Mouse (Mus musculus): ENCODE results near the gene Olfm1. TPM values are rescaled to one million over a fixed set of nuclear protein-coding genes. Genes with fewer than 3 reads are reported as not detected.
A peak's percentile ranks its signal among the peaks of the same experiment; 100 is the strongest.

The Olfm1 gene
- polyA plus RNA-seq, 1 experiment from 2014 or later = 16.1 TPM

DNA sequence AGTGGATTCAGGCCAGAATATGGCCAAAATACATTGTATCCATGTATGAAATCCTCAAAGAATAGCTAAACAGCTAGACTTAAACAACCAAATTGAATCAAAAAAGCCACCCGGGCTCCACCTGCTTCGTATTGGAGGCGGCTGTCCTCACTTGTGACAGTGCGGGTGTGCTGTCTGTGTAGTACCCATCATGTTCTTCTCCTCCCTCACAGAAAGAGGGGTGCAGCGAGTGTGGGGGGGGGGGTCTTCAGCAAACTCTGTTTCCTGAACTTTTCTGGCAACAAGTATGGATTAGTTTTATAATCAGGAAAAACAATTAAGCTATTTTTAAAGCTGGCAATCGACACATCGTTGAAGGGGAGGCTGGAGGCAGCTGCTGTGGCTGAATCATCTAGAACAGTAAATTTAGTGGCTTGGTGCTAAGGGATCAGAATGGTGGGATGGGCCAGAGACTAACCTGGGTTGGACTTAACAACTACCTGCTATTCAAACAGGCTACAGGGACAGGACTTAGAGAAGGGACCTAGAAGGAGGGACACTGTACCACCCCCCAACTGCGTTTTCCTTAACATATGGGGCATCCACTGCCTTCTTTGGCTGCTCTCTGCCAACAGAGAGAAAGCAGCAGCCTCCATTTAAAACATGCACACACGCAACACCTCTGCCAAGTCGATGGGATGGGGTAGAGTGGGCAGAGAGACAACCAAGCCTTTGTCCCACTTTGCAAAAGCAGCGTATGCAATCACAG is 79.6 kb downstream of the Olfm1 start:
- TF ChIP-seq CTCF (IDR thresholded peaks at IDR 0.05; ENCODE audit: low read depth) = no peak
- Histone ChIP-seq H3K27ac (ENCODE audit: low read depth) (no peak overlapping the region), H3K4me2 (no peak overlapping the region), H3K4me1 (ENCODE audit: insufficient read depth) (0 out of 2 replicates have a peak, but pooled peaks cover 2% of the 10 kb centered on the region), H3K9ac (no peak overlapping the region), H3K27me3 (ENCODE audit: insufficient read depth, low read length) (no peaks in the 10 kb centered on the region), H3K36me3 (ENCODE audit: insufficient read depth) (no peaks in the 10 kb centered on the region), H3K9me3 (ENCODE audit: low read depth, low read length) (no peaks in the 10 kb centered on the region), H3K4me3 (ENCODE audit: low read depth, low read length) (no peak overlapping the region)
- 66% methylated on average over 11 of the region's 11 CpGs for WGBS
- ATAC-seq (ENCODE audit: insufficient read depth) (no peak), DNase-seq (no peak)

DNA sequence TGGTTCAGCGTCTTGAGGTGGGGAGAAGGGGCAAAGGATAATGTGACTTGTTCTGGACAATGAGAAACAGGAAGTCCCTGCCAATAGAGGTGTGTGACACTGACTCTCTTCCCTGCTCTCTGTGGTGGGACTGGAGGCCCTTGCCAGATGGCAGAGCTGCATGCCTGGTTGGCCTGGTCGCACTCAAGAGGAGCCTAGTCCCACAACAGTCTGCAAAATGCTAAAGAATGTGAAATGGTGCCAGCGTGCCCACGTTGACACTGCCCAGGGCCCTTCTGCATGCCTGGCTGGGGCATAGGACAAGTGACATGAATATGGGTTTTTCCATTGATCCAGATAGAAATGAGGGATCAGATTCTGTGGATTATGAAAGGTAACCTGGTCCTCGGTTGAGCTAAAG is 81.2 kb downstream of the Olfm1 start:
- WGBS = 70% methylated on average over 5 of the region's 5 CpGs
- no peak overlapping the region for H3K4me3 ChIP-seq (ENCODE audit: low read depth, low read length)

DNA sequence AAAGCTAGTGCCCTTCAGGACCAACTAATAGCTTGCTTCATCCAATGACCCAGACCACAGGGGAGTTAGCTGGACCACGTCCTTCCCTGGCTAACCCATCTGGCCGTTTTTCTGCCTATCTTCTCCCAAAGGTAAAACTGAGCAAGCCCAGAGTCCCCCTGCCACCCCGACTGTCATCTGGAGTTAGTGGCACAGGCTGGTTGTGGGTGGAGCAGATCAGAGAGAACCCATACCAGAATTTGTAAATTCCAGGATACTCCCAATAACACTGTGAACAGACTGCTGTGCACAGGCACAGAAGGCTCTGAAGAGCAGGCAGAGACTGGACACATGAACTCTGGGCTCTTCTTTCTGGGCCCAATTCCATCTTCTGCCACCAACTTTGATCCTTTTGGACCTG is 82.6 kb downstream of the Olfm1 start:
- Histone ChIP-seq H3K9me3 (ENCODE audit: low read depth, low read length) (no peaks in the 10 kb centered on the region), H3K4me3 (ENCODE audit: low read depth, low read length) (no peak overlapping the region), H3K36me3 (ENCODE audit: insufficient read depth) (no peaks in the 10 kb centered on the region), H3K27me3 (ENCODE audit: insufficient read depth, low read length) (no peaks in the 10 kb centered on the region), H3K4me1 (ENCODE audit: insufficient read depth) (0 out of 2 replicates have a peak, but pooled peaks cover 2% of the 10 kb centered on the region), H3K4me2 (no peak overlapping the region), H3K27ac (ENCODE audit: low read depth) (no peak overlapping the region), H3K9ac (no peak overlapping the region)
- no peak for TF ChIP-seq CTCF (IDR thresholded peaks at IDR 0.05; ENCODE audit: low read depth)
- DNase-seq (no peak), ATAC-seq (ENCODE audit: insufficient read depth) (no peak)
- 81% methylated on average over 3 of the region's 3 CpGs for WGBS

More for the DNA sequence above, 81.2 kb downstream of the Olfm1 start:
- Histone ChIP-seq H3K9ac (no peak overlapping the region), H3K27ac (ENCODE audit: low read depth) (no peak overlapping the region), H3K9me3 (ENCODE audit: low read depth, low read length) (no peaks in the 10 kb centered on the region), H3K27me3 (ENCODE audit: insufficient read depth, low read length) (no peaks in the 10 kb centered on the region), H3K4me2 (no peak overlapping the region), H3K36me3 (ENCODE audit: insufficient read depth) (no peaks in the 10 kb centered on the region), H3K4me1 (ENCODE audit: insufficient read depth) (0 out of 2 replicates have a peak, but pooled peaks cover 2% of the 10 kb centered on the region)
- ATAC-seq (ENCODE audit: insufficient read depth) (no peak), DNase-seq (no peak)
- no peak for TF ChIP-seq CTCF (IDR thresholded peaks at IDR 0.05; ENCODE audit: low read depth)

DNA sequence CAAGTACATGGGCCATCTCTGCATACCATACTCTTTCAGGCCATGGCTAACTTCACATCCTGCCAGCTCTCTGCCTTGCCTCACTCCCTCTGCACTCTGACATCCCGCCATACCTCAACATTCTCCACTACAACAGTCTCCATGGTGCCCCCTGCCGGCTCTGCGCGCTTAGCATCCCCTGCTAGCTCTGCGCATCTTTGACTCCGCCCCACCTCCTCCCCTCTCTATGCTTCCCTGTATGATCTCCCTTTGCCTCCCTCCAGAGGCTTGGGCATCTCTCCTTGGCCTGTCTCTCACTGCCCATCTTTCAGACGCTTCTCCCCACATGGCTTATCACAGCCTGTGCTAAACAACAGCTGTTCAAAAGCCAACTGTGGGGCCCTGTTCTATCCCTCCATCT is 85.4 kb downstream of the Olfm1 start:
- no peak overlapping the region for H3K4me2 ChIP-seq
- peak; percentile 74 for TF ChIP-seq CTCF (IDR thresholded peaks at IDR 0.05; ENCODE audit: low read depth)
- ATAC-seq (ENCODE audit: insufficient read depth) = peak; percentile 58

DNA sequence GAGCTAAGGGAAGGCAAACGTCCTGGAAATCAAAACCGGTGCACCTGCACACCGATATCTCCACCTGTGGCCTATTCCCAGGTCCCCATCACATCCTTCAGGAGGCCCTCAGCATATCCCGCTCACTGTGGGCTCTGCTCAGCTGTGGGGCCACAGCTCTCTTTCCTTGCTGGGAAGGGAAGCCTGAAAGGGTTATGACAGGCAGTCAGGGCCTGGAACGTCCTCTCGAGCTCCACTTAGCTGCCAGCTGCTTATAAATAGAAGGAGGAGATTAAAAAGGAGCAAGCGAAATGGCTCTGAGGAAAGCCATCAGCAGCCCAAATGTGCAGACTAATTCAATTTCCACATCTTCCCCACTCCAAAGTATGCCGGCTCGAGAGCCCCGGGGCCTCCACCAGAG is 86.1 kb downstream of the Olfm1 start:
- no peaks in the 10 kb centered on the region for H3K36me3 ChIP-seq (ENCODE audit: insufficient read depth)
- DNase-seq (no peak), ATAC-seq (ENCODE audit: insufficient read depth) (no peak)
- H3K9ac ChIP-seq = no peak overlapping the region
- no peak for TF ChIP-seq CTCF (IDR thresholded peaks at IDR 0.05; ENCODE audit: low read depth)
- H3K27me3 ChIP-seq (ENCODE audit: insufficient read depth, low read length) = no peaks in the 10 kb centered on the region
- no peak overlapping the region for H3K27ac ChIP-seq (ENCODE audit: low read depth)
- no peak overlapping the region for H3K4me2 ChIP-seq
- WGBS = 53% methylated on average over 10 of the region's 10 CpGs
- H3K9me3 ChIP-seq (ENCODE audit: low read depth, low read length) = no peaks in the 10 kb centered on the region
- no peak overlapping the region for H3K4me3 ChIP-seq (ENCODE audit: low read depth, low read length)
- H3K4me1 ChIP-seq (ENCODE audit: insufficient read depth) = 0 out of 2 replicates have a peak, but pooled peaks cover 2% of the 10 kb centered on the region

More for the DNA sequence above, 85.4 kb downstream of the Olfm1 start:
- no peaks in the 10 kb centered on the region for H3K27me3 ChIP-seq (ENCODE audit: insufficient read depth, low read length)
- no peak overlapping the region for H3K9ac ChIP-seq
- H3K9me3 ChIP-seq (ENCODE audit: low read depth, low read length) = no peaks in the 10 kb centered on the region
- 15% methylated on average over 7 of the region's 7 CpGs for WGBS
- H3K36me3 ChIP-seq (ENCODE audit: insufficient read depth) = no peaks in the 10 kb centered on the region
- DNase-seq = peak; percentile 81
- no peak overlapping the region for H3K27ac ChIP-seq (ENCODE audit: low read depth)
- H3K4me3 ChIP-seq (ENCODE audit: low read depth, low read length) = no peak overlapping the region
- H3K4me1 ChIP-seq (ENCODE audit: insufficient read depth) = 0 out of 2 replicates have a peak, but pooled peaks cover 2% of the 10 kb centered on the region

Other genes with a start within 250 kb of the Olfm1 start
- 0.30 TPM in 1 of 2 replicates, not detected in the other for gene Fcnb, start 108.1 kb upstream of the Olfm1 start, polyA plus RNA-seq (2014; fragmentation: Nextera tagmentation; extraction: Ambion mirVana)